Mouse (Mus musculus): ENCODE data around the gene Mrtfa. TPM values are rescaled to one million over a fixed set of nuclear protein-coding genes. Genes with fewer than 3 reads are reported as not detected.
"Not testable (repeated sequence)": the region's sequence is repeated elsewhere in the genome, so short reads cannot be mapped to it uniquely, and the experiment has no call there.

Gene Mrtfa
- polyA plus RNA-seq, 1 experiment = 38.4 TPM

DNA sequence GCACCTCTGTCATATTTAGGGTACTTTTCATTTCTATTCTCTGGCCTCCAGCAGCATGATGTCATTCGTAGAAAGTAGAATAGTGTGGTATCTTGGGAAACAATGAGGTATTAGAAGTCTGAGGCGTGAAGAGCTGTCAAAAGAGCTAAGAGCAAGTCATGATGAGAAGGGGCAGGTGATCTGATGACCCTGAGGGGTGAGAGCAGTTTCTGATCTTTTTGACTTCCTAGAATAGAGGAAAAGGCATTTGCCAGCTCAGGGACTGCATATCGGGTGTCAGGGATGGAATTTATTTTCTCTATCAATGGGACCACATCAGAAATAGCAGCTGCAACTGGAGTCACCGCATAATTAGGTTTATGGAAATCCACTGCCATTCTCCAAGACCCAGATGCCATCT is 36.2 kb upstream of the Mrtfa start:
- H3K27ac ChIP-seq (ENCODE audit: insufficient read depth, low read length) = no peak overlapping the region
- no peak overlapping the region for H3K4me3 ChIP-seq (ENCODE audit: insufficient read depth, low read length)
- TF ChIP-seq POLR2A (IDR thresholded peaks at IDR 0.05; ENCODE audit: low read depth, low read length) = no peak
- TF ChIP-seq CTCF (IDR thresholded peaks at IDR 0.05; ENCODE audit: borderline replicate concordance, insufficient read depth, low read length) = no peak
- no peaks in the 10 kb centered on the region for H3K4me1 ChIP-seq (ENCODE audit: control insufficient read depth, insufficient read depth, low read length)

DNA sequence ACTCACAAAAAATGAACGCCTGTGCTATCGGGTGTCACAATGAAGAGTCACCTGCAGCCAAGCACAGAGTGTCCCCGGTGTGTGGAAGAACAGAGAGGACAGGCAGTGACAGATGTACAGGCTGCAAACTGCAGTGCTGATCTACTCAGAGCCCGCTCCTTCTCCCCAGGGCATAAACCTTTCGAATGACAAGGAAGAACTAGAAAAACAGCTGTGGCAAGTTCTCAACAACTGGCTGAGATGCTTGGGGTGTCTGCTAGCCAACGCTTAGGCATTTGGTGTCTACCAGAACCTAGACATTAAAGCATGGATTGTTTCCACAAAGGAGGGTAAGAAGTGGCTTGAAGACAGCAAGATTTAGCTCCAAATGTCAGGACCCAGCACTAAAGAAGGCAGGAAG is 35.2 kb upstream of the Mrtfa start:
- Histone ChIP-seq H3K4me3 (ENCODE audit: insufficient read depth, low read length) (no peak overlapping the region), H3K4me1 (ENCODE audit: control insufficient read depth, insufficient read depth, low read length) (no peaks in the 10 kb centered on the region), H3K27ac (ENCODE audit: insufficient read depth, low read length) (no peak overlapping the region)
- no peak for TF ChIP-seq CTCF (IDR thresholded peaks at IDR 0.05; ENCODE audit: borderline replicate concordance, insufficient read depth, low read length)
- no peak for TF ChIP-seq POLR2A (IDR thresholded peaks at IDR 0.05; ENCODE audit: low read depth, low read length)

DNA sequence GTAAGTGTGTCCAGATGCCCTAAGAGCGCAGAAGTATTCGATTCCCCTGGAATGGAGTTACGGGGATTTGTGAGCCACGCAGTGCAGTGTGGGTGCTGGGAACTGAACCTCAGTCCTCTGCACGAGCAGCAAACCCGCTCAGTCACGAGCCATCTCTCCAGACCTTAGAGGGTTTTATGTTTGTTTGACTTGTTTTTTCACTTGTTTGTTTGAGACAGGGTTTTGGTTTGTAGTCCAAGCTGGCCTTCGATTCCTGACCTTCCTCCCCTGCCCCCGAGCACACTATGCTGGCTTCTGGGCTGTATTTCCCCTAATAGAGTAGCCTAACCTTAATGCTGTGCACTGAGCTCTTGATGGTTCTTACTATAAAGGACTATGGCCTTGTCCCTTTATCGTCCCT is 34.5 kb upstream of the Mrtfa start:
- TF ChIP-seq POLR2A (IDR thresholded peaks at IDR 0.05; ENCODE audit: low read depth, low read length) (no peak), CTCF (IDR thresholded peaks at IDR 0.05; ENCODE audit: borderline replicate concordance, insufficient read depth, low read length) (no peak)

DNA sequence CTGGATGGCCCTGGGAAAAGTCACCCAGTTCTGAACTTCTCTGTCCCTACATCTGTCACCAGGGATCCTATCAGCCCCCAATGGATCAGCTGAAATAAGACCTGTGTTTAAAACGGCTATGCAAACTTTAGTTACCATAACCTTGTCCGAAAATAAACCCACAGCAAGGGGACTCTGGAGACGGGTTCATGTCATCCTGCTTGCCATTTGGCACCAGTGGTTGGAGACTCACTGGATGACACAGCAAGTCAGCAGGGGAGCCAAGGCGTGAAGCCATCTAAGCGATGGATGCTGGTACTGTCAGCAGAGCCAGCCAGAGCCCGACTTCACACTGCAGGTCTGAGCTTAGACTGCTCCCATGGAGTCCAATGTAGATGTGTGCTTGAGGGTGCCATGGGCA is 30.9 kb upstream of the Mrtfa start:
- H3K27ac ChIP-seq (ENCODE audit: insufficient read depth, low read length) = no peak overlapping the region
- TF ChIP-seq POLR2A (IDR thresholded peaks at IDR 0.05; ENCODE audit: low read depth, low read length) = no peak
- no peak for TF ChIP-seq CTCF (IDR thresholded peaks at IDR 0.05; ENCODE audit: borderline replicate concordance, insufficient read depth, low read length)
- no peak overlapping the region for H3K4me3 ChIP-seq (ENCODE audit: insufficient read depth, low read length)
- H3K4me1 ChIP-seq (ENCODE audit: control insufficient read depth, insufficient read depth, low read length) = no peaks in the 10 kb centered on the region

More for the DNA sequence above, 34.5 kb upstream of the Mrtfa start:
- Histone ChIP-seq H3K27ac (ENCODE audit: insufficient read depth, low read length) (no peak overlapping the region), H3K4me1 (ENCODE audit: control insufficient read depth, insufficient read depth, low read length) (no peaks in the 10 kb centered on the region), H3K4me3 (ENCODE audit: insufficient read depth, low read length) (no peak overlapping the region)

DNA sequence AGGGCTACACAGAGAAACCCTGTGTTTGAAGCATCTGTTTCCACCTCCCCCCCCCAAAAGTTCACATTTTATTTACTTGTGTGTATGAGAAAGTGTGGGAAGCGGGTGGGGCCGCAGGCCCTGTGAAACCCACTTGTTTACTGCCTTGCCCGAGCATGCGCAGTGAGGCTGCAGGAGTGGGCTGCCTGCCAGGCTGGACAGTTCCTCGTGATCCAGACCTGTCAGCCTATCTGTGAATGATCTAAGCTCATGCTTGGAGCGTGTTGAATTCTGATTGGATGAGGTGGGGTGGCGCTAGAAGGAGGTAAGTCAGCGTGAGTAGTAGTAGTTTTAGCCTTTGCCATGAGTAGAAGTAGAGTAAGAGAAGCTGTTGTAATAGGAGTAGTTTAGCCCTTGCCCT is 29.5 kb upstream of the Mrtfa start:
- not testable (repeated sequence) for H3K4me3 ChIP-seq (ENCODE audit: insufficient read depth, low read length)

DNA sequence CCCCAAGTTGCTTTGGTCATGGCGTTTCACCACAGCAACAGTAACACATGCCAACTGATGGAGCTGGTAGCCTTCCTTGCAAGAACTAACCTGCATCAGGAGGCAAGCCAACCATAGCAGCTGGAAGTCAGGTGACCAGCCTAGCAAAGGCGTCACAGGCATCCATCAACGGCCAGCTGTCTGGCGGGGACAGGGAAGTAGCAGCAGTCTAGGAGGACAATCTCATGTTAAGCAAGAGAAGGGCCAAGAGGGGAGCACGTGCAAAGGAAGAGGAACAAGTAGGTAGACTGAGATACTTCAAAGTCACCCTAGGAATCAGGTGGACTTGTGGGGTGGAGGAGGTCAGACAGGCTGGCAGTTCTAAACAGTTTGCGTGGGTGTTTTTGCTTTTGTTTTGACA is 28.5 kb upstream of the Mrtfa start:
- Histone ChIP-seq H3K4me3 (ENCODE audit: insufficient read depth, low read length) (no peak overlapping the region), H3K4me1 (ENCODE audit: control insufficient read depth, insufficient read depth, low read length) (no peaks in the 10 kb centered on the region), H3K27ac (ENCODE audit: insufficient read depth, low read length) (no peak overlapping the region)
- TF ChIP-seq POLR2A (IDR thresholded peaks at IDR 0.05; ENCODE audit: low read depth, low read length) (no peak), CTCF (IDR thresholded peaks at IDR 0.05; ENCODE audit: borderline replicate concordance, insufficient read depth, low read length) (no peak)

More for the DNA sequence above, 29.5 kb upstream of the Mrtfa start:
- not testable (repeated sequence) for H3K4me1 ChIP-seq (ENCODE audit: control insufficient read depth, insufficient read depth, low read length); H3K27ac ChIP-seq (ENCODE audit: insufficient read depth, low read length)

DNA sequence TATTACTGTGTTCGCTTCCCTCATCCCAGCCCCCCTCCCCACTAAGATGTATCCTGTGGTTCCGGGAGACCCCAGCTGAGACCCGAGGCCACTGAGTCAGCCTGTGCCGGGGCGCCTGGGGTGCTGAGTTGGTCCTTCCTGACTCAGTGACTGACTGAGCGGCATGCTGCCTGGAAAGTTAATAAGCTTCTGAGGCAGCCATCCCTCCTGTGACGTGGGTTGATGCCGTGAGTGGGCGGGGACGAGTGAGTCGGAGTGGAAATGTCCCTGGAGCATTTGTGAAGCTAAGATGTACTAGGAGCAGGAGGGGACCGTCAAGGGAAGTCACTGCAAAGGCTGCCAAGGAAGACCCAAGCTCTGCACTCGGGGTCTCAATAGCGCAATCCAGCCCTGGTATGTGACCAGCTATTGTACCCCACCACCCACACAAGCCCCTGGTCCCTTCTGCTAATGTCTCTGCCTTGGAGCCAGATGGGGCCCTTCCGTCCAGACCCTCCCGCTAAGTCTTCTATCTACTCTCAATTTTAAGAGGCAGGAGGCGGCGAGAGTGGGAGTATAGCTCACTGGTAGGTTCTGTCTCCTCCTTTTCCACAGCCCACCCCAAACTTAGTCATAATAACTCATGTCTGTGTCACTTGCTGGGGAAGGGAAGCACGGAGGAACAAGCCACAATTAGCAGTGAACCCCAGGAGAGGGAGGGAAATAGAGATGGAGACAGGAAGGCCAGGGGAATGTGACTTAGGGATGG is 26.5 kb upstream of the Mrtfa start:
- Histone ChIP-seq H3K27ac (ENCODE audit: insufficient read depth, low read length) (no peak overlapping the region), H3K4me3 (ENCODE audit: insufficient read depth, low read length) (no peak overlapping the region), H3K4me1 (ENCODE audit: control insufficient read depth, insufficient read depth, low read length) (no peaks in the 10 kb centered on the region; the same call in 1 of the 2 replicates)
- TF ChIP-seq CTCF (IDR thresholded peaks at IDR 0.05; ENCODE audit: borderline replicate concordance, insufficient read depth, low read length) = no peak
- no peak for TF ChIP-seq POLR2A (IDR thresholded peaks at IDR 0.05; ENCODE audit: low read depth, low read length)

DNA sequence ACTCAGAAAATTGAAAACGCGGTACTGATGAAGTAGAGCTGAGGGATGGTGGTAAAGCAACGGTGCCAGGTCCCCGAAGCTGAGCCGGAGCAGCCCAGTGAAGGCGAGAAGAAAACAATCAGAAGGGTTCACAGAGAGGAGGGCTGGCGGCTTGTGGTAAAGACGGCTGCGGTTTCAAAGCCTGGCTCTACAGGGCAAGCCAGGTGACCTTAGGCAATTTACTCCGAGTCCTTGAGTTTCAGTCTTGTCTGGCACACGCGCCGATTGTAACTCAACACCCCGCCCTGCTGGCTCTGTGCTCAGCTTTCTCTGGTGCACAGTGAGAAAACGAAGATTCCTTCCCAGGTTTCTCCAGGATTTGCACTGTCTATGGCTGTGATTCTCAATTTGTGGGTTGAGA is 22.4 kb upstream of the Mrtfa start:
- TF ChIP-seq POLR2A (IDR thresholded peaks at IDR 0.05; ENCODE audit: low read depth, low read length) (no peak), CTCF (IDR thresholded peaks at IDR 0.05; ENCODE audit: borderline replicate concordance, insufficient read depth, low read length) (no peak)
- Histone ChIP-seq H3K27ac (ENCODE audit: insufficient read depth, low read length) (no peak overlapping the region), H3K4me1 (ENCODE audit: control insufficient read depth, insufficient read depth, low read length) (no peaks in the 10 kb centered on the region; the same call in 1 of the 2 replicates), H3K4me3 (ENCODE audit: insufficient read depth, low read length) (no peak overlapping the region)

DNA sequence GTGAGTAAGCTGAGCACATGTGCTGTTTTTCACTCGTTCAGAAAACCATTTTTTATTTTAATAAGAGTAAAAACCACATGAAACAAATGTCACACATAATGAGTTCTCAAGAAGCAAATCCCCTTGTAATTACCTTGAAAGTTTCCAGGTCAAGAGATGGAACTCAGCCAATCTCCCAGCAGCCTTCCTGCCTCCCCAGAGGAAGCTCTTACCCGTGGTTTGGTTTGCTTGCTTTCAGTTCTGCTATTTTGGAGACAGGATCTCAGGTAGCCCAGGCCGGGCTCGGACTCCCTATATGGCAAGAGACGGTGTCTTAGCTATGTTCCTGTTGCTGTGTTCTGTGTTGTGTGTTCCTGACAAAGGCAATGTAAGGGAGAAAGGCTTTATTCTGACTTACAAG is 19.9 kb upstream of the Mrtfa start:
- Histone ChIP-seq H3K4me1 (ENCODE audit: control insufficient read depth, insufficient read depth, low read length) (no peaks in the 10 kb centered on the region; the same call in 1 of the 2 replicates), H3K4me3 (ENCODE audit: insufficient read depth, low read length) (no peak overlapping the region), H3K27ac (ENCODE audit: insufficient read depth, low read length) (no peak overlapping the region)
- TF ChIP-seq CTCF (IDR thresholded peaks at IDR 0.05; ENCODE audit: borderline replicate concordance, insufficient read depth, low read length) (no peak), POLR2A (IDR thresholded peaks at IDR 0.05; ENCODE audit: low read depth, low read length) (no peak)

DNA sequence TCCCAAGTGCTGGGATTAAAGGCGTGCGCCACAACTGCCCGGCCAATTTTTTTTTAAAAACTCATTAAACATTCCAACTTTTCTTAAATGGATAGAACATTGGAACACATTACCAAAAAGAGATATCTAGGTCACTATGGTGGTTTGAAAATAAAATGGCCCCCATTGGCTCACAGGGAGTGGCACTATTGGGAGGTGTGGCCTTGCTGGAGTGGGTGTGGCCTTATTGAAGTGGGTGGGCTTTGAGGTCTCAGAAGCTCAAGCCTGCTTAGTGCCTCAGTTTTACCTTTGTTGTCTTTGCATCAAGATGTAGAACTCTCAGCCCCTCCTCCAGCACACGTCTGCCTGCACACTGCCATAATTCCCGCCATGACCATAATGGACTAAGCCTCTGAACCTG is 11.9 kb upstream of the Mrtfa start:
- Histone ChIP-seq H3K27ac (ENCODE audit: insufficient read depth, low read length) (no peak overlapping the region), H3K4me3 (ENCODE audit: insufficient read depth, low read length) (no peak overlapping the region), H3K4me1 (ENCODE audit: control insufficient read depth, insufficient read depth, low read length) (peaks cover 3% of the 10 kb centered on the region; the same call in 1 of the 2 replicates)
- TF ChIP-seq CTCF (IDR thresholded peaks at IDR 0.05; ENCODE audit: borderline replicate concordance, insufficient read depth, low read length) (no peak), POLR2A (IDR thresholded peaks at IDR 0.05; ENCODE audit: low read depth, low read length) (no peak)

Measured in embryonic fibroblast, embryonic 13.5 days (primary cell).